Mouse (Mus musculus) C2C12 (cell line): ENCODE measurements around the gene Ncam2.

Source experiments
- CEBPB ChIP-seq: IDR thresholded peaks from one replicate; pipeline ENCODE4 v1.6.1; 2011; ENCODE audit warnings: low read depth, mild to moderate bottlenecking, control low read depth, moderate library complexity
- CTCF ChIP-seq: IDR thresholded peaks from one replicate; pipeline ENCODE4 v1.5.1; 2011; ENCODE audit not compliant: control insufficient read depth, insufficient read depth, insufficient read length
- FOSL1 ChIP-seq: IDR thresholded peaks from one replicate; pipeline ENCODE4 v1.8.0; 2011; ENCODE audit warnings: mild to moderate bottlenecking, low read length; ENCODE audit not compliant: poor library complexity, insufficient read depth, severe bottlenecking
- MAX ChIP-seq: IDR thresholded peaks from one replicate; pipeline ENCODE4 v1.6.1; 2011; ENCODE audit warnings: mild to moderate bottlenecking, control low read depth
- MYOD1 ChIP-seq: IDR thresholded peaks from one replicate; pipeline ENCODE4 v1.6.1; 2011; ENCODE audit warnings: low read depth; ENCODE audit not compliant: control insufficient read depth, insufficient read length
- USF1 ChIP-seq: IDR thresholded peaks from one replicate; pipeline ENCODE4 v1.6.1; 2011; ENCODE audit warnings: low read depth, mild to moderate bottlenecking, control low read depth, moderate library complexity

GRCm38 (mm10) chr16:81192607-81193006 lies 7.9 kb upstream of the Ncam2 start:
- TF ChIP-seq MAX (no peak), MYOD1 (no peak), USF1 (no peak), CTCF (no peak), FOSL1 (no peak), CEBPB (no peak)
